Mouse (Mus musculus) bone marrow macrophage, adult 2 months (primary cell): ENCODE data around the gene Ablim1.

ENCODE experiments used
- CTCF ChIP-seq: IDR thresholded peaks from 2 replicates; pipeline ENCODE4 v1.5.1; 2012; ENCODE audit warnings: low read depth, mild to moderate bottlenecking, low read length, moderate library complexity
- POLR2A ChIP-seq: IDR thresholded peaks from 2 replicates; pipeline ENCODE4 v1.6.1; 2012; ENCODE audit warnings: mild to moderate bottlenecking, low read depth, low read length, borderline replicate concordance

GRCm38 (mm10) chr19:57130591-57130990, 184.1 kb downstream of the Ablim1 start:
- no peak for TF ChIP-seq POLR2A
- no peak for TF ChIP-seq CTCF
